Mouse (Mus musculus) cerebellum, adult (tissue): ENCODE results near the gene Hnrnpr.

Source experiments
- ATAC-seq: cut with Nextera tagmentation; 2 replicates; pipeline ENCODE4 v1.9.2; 2017; ENCODE audit warnings: mild to moderate bottlenecking, moderate library complexity, mixed read lengths; ENCODE audit not compliant: insufficient number of reproducible peaks, low FRiP score, low TSS enrichment

Hnrnpr gene

DNA sequence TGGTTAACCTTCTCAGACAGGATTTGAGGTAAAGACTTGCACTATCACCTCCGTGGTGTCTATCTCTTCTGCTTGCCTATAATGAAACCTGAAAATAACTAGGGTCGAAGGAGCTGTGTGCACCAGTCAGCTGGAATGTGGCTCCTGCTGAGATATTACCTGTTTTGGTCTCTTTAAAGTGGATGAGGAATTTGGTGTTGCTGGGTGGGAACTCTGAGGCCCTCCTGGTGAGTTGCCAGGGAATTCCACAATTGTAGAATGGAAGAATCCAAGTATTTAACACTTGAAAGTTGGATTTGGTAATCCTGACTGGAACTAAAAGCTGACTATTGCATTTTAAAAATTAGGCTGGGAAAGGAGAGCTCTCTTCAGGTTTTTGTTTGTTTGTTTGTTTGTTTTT, 6.6 kb upstream of the Hnrnpr start:
- no peak for ATAC-seq

DNA sequence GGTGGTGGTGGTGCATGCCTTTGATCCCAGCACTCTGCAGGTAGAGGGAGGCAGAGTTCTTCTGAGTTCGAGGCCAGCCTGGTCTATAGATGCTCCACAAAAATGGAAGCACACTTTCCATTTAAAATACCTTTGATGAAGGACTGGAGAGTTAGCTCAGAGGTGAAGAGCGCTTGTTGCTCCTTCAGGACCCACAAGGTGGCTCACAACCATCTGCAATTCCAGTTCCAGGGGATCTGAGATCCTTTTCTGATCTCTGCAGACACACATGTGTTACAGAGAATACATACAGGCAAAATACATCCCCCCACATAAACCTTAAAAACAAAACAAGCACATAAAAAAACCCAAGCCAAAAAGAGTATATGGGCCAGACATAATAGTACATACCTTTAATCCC, 2.4 kb upstream of the Hnrnpr start:
- no peak for ATAC-seq

DNA sequence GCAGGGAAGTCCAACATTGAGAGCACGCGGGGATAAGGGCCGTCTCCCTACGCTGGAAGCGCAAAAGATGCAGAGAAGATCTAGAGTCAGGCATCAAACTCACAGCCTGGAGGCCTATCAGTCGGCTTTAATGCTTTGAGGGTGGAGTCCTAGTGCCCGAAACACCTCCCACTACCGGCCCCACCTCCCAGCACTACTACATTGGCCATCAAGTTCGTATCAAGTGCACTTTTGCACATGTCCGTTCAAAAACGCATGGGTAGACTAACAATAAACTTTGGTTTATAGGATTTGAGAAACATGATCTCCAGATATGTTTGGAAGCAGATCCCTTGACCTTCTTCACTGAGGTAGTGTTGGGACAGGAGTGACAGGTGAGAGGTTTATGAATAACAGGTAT, 962 bp upstream of the Hnrnpr start:
- no peak for ATAC-seq

DNA sequence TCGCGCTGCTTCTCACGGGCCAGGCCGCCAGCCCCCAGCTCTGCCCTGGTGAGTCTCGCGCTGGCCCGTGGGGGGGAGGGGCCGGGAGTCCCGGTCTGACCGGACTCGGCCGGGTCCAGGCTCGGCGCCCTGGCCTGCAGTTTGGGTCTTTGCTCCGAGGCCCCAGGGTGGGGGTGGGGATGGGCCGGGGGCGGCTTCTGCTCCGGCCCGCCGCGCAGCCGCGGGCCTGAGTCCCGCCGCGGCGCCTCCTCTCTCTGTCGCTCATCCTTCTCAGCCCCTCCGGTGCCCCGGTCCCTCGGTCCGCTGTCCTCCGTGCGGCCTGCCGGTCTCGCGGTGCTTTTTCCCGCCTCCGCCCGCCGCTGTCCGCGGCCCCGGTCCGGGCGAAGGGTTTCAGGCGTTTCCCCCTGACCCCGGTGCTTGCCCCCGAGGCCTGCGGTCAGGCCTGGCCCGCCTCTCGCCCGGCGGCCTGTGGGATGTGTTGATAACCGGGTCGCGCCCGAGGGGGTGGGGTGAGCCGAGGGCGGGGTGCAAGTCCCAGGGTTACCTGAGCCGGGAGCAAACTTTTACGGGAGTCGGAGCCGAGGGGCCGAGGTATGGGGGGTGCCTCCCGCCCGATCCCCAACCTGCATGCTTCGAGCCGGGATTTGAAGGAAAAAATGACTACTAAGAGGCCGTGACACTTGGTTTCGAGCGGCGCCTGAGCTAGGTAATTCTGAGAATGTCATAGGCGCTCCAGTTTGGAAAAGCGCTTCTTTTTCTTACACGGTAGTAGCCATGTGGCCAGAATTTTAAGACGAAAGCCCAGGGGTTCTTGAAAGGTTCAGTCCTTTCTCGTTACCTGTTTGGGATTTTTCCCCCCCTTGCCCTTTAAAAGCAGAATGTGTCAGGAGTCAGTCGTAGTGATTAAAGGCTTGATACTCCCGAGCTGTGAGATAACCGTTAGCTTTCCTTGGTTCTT, 579 bp downstream of the Hnrnpr start:
- no peak for ATAC-seq

DNA sequence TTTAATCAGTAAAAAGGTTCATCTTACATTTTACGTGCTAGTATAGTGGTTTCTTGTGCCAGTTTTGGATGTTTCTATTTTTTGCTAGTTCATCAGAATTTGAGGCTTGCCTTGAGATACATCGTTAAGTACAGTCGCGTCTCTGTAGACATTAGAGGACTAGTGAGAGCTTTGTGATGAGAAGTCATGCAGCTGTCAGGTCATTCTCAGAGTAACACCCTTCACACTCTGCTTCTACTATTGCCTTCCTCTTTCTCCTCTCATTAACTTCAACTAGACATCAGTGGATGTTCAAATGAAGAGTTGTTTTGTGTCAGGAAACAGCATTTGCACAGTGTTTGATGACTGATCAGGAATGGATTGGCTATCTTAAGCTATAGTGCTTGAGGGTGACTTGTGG, 1.9 kb downstream of the Hnrnpr start:
- ATAC-seq = no peak

DNA sequence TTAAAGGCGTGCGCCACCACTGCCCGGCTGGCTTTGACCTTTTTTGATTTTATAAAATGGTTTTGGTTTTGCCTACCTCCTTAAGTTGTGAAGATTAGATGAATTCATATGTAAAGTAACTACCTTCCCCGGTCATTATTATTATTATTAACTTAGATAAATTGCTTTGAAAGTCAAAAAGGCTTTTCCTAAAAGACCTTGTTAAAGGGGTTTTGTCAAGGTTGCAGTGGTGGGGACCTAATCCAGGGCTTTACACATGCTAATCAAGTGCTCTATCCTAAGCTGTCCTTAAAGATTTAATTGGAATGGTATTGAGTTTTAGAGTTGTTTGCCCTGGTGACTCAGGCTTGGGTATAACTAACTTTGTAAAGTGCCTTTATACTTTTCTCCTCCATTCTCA, 6.9 kb downstream of the Hnrnpr start:
- ATAC-seq = no peak

DNA sequence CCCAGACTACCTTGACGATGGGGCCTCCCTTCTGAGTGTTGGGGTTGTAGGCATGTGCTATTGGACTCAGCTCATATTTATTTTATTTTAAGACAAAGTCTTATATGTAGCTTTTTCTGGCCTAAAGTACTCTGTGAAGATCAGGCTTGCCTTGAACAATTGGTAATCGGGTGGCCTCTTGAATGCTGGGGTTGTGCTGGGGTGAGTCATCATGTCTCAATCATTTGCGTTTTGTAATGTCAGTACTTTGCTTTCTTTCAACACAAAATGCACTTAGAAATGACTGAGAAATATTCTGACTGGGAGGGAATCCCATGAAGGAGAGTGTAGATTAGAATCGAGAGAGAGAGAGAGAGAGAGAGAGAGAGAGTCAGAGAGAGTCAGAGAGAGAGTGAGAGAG, 9.3 kb downstream of the Hnrnpr start:
- ATAC-seq = no peak

DNA sequence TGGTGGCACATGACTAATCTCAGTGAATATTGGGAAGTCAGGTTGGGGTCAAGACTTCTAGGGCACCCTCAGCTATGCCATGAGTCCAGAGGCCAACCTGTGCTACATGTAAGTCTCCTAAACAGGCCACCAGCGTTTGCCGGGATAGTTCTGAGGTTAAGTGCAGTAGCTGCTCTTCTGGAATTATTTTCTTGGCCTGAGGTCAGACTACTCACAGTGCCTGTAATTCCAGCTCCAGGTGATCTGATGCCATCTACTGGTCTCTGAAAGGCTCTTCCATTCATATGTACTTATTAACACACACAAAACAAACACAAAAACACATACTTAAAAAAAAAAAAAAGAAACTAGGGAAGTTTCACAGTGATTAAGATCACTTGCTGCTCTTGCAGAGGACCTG, 13.5 kb downstream of the Hnrnpr start:
- ATAC-seq = no peak

DNA sequence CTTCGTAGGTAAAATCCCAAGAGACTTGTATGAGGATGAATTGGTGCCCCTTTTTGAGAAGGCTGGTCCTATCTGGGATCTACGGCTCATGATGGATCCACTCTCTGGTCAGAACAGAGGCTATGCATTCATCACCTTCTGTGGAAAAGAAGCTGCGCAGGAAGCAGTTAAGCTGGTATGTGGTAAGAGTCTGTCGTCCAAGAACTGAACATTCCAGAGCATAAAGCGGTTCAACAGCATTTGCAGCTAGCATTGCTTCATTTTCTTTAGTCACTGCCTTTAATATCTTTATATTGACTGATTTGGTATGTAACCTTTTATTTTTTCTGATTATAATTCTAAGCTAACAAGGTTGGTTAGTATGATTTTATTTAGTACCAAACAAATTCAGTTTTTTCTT, 16.5 kb downstream of the Hnrnpr start:
- no peak for ATAC-seq

DNA sequence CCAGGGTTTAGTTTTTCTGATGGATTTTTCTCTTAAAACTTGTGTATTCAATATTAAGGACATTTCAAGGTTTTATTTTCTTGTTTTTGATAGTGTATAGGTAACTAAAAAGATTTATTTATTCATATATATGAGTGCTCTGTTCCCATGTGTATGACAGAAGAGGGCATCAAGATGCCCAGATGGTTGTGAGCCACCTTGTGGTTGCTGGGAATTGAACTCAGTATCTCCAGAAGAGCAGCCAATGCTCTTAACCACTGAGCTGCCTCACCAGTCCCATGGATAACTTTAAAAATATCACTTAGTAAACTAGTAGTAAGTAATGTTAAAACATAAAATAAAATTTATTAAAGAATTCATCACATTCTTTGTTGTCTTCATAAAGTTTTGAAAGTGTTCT, 17.4 kb downstream of the Hnrnpr start:
- no peak for ATAC-seq

DNA sequence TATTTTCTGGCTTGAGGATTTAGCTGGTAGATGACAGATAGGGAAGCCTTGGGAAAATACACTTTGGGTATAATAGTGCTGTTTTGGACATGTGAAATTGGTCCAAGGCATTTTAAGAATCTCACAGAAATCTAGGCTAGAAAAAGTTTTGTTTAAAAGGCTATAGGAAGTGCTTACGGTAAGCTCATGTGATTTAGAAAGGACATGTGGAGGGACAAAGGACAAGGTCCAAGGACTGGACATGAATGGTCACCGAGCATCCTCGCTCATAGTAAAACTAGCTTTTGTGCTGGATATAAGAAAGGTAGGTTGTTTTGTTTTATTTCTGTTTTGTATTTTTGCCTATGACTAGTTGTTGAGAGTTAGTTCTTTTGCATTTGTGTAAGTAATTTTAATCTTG, 21.0 kb downstream of the Hnrnpr start:
- no peak for ATAC-seq

DNA sequence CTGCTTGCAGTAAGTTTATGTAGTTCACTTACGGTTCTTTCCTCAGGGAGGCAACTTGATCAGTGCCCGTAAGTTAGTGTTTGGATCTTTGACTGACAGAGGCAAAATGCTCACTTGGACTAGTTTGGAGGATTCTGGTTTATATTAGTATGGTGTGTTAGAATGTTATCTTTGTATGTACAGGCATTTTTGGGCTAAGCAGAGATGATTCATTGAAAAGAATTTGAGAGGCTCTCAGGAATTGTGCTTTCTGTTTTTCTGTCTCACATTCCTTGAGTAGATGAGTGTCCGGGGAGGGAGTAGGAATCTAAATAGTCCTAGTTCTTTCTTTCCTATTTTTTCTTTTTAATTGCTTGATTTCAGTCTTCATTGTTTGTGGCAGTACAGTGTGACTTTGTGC, 22.4 kb downstream of the Hnrnpr start:
- no peak for ATAC-seq

DNA sequence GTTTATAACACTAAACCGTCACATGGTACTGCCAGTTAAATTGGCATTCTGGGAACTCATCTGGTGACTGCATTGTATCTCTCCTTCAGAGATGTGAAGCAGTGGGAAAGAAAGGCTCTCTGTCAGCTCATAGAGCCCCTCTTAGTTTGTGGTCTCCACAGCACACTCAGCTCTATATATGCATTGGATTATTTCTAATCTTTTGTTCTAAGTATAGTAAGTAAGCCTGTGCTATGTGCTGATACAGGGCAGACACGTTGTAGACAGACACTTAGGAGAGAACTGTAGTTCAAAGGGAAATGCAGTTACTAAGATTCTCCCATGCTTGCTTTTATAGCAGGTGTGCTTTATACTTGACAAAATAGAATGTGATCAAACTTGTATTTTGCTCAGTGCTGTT, 24.3 kb downstream of the Hnrnpr start:
- ATAC-seq = no peak

DNA sequence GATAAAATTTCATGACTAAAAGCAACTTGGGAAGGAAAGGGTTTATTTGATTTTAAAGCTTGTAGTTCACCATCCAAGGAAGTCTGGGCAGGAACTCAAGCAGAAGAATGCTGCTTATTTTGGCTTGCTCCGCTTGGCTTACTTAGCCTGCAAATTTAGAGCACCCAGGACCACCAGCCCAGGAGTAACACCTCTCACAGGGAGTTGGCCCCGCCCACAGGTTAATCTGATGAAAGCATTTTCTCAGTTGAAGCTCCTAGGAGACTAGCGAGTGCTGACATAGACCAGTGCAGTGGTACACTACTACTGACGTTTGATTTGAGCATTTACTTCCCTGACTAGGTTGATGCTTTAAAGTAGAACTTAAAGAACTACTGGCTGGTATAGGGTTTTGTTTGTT, 26.4 kb downstream of the Hnrnpr start:
- ATAC-seq = no peak

DNA sequence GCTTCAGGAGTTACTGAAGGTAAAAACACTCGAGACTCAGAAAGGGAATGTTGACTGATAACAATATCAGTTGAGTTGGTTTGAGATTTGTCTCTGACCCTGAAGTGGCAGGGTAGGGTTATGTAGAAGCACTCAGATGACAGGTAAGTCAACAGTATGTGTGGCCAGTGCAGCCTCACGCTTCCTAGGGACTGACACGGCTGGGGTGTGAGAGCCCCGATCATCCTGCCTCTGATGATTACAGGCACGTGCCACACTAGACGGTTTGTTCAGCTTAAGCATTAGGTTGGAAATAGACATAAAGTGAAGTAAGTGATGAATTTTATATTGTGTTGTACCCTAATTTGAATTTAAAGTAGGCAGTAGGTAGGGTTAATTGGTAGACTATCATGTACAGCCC, 38.9 kb downstream of the Hnrnpr start:
- no peak for ATAC-seq

DNA sequence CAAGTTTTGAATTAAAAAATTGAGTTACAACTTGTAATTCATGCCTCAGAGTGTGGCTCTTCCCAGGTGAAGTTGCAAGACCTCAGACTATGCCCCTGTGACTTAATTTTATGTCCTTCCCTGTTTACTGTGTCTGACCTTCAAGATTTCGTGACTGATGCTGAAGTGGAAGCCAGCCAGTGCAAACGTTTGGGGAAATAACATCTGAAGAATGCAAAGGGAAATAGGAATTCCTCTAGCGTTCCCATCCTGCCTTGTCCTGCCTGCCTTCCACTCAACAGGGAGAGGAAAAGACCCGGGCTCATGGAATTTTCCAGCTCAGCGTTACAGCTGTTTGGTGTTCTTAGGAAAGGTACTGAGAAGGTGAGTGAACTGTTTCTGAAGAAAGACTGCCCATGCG, 46.3 kb downstream of the Hnrnpr start:
- no peak for ATAC-seq

DNA sequence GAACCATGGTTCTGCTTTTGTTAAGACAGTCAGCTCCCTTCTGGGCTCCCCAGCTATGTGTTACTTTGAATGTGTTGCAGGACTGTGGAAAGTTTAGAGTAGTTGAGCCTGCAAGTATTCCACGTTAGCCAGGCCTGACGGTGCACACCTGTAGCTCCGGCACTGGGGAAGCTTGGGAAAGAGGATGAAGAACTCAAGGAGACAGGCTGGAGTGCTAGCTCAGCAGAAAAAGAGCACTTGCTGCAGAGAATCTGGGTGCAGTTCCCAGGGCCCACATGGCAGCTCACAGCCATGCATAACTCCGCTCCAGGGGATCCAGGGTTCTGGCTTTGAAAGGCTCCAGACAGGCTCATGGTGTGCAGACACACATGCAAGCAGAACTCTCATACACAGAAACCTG, 46.7 kb downstream of the Hnrnpr start:
- no peak for ATAC-seq

DNA sequence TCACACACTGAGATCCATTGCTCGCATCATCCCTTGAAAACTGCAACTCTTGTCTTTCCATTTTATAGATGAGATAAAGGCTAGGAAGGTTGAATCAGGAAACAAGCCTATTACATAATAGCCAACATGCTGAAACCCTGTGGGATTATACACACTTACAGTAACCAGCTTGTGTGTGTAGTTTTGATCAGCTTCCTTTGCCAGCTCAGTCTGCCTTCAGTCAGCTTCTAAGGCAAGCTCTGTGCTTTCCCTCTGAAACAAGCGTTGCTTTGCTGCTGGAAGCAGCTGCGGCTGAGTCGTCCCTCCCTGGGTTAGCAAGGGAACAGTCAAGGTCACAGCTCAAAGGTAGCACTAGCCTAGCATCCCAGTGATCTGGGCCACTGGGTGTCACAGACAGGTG, 57.1 kb downstream of the Hnrnpr start:
- no peak for ATAC-seq

DNA sequence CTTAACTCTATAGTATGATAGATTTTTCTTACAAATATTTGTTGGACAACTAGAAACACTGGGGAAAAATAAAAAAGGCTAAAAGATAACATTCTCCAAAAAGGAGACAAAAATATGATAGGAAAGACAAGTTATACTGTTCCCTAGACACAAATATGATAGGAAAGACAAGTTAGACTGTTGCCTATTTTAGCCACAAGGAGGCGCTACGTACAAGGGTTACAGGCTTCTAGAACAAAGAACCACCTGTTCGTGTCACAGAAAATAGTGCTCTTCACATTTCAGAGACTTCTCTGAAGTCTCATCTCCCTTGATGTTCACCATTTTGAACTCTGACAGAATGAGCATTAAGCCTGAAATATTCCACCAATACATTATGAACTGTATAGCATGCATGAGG, 59.0 kb downstream of the Hnrnpr start:
- no peak for ATAC-seq

DNA sequence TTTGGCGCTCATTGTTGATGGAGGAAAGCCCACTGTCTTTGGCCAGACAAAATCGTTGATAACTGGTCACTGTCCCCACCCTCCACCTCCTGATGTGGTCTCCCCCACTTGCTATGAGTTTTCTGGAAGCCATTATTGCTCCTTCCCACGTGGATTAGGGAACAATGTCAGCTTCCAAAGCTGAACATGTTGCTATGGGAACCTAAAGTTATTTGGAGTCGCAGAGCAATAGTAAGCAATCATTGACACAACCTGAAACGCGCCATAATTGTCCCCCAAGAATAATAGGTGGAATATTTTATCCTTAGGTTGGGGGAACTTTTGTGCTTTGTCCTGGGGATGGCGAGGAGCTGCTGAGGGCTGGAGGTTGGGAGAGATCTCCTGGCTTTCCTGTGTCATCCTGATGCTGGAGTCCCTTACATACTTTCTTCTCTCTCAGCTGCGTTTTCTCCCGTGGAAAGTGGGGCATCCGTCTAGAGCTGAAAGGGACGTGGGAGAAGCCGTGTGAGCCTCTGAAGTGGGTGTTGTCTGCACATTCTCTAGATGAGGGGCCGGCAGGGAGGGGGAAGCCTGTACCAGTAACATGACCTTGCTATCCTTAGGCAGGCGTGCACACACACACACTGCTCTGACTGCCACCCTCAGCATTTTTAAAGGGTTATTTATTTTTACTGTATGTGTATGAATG, 62.9 kb downstream of the Hnrnpr start:
- no peak for ATAC-seq

DNA sequence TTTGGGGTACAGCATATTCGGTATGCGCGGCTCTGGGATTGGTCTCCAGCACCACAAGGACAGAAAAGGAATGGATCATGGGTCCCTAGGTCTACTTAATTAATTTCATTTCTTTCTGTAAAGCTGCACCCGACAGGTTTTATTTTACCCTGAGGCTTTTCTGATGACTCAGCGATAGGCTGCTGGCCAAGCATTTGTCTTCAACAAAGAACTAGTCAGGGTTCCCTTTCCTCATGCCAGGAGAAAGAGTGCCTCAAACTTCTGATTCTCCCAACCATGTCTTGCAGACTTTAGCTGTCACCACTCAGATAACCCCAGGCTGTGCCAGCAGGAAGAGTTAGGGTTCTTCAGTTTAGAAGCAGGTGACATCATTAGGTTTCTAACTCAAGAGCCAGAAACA, 66.3 kb downstream of the Hnrnpr start:
- ATAC-seq = no peak

DNA sequence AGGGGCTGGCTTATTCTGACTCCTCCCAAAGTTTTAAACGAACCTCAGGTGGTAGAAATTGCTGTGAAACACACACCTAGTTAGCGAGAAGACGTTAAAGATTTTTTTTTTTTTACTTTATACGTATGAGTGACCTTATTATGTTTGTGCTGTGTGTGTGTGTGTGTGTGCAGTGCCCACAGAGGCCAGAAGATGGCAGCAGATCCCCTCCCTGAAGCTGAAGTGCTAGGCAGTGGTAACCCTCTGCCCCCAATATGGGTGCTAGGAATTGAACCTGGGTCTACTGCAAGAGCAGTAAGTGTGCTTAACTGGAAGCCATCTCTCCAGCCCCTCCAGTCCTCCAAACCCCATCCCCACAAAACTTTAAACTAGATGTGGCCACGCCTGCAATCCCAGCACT, 72.3 kb downstream of the Hnrnpr start:
- ATAC-seq = no peak
